Mouse (Mus musculus): ENCODE data around the gene Pgam5. TPM values are rescaled to one million over a fixed set of nuclear protein-coding genes. Genes with fewer than 3 reads are reported as not detected.
A peak's percentile ranks its signal among the peaks of the same experiment; 100 is the strongest.

Pgam5 gene
- 82.1 and 92.5 TPM in 2 replicates for polyA plus RNA-seq (2015; fragmentation: Nextera tagmentation; extraction: Ambion mirVana)

- under 1% methylated on average over 61 of the region's 66 CpGs for WGBS
- H3K9ac ChIP-seq: peak within 1 kb of the TSS; percentile 89
- peaks cover 11% of the 10 kb centered on the region for H3K4me1 ChIP-seq (replicated peaks)
- peak within 1 kb of the TSS; percentile 69 for H3K4me3 ChIP-seq
- peak; percentile 90 for ATAC-seq (ENCODE audit: low read depth)
- peak within 1 kb of the TSS; percentile 50 for H3K27ac ChIP-seq (replicated peaks)
- H3K36me3 ChIP-seq: peaks cover 32% of the 10 kb centered on the region
- H3K4me2 ChIP-seq: peak within 1 kb of the TSS; percentile 96
- no peaks in the 10 kb centered on the region for H3K27me3 ChIP-seq
- no peaks in the 10 kb centered on the region for H3K9me3 ChIP-seq
Observed at GRCm38 (mm10) chr5:110269141-110270101, at the start of gene Pgam5. Pgam5 (minus strand) TSS chr5:110269913.

- H3K27ac ChIP-seq (replicated peaks): no peak overlapping the region
- peaks cover 36% of the 10 kb centered on the region for H3K36me3 ChIP-seq
- no peak overlapping the region for H3K9ac ChIP-seq
- no peak for ATAC-seq (ENCODE audit: low read depth)
- WGBS: 96% methylated on average over 3 of the region's 3 CpGs
- no peak overlapping the region for H3K4me3 ChIP-seq
- H3K27me3 ChIP-seq: no peaks in the 10 kb centered on the region
- H3K4me2 ChIP-seq: no peak overlapping the region
- no peaks in the 10 kb centered on the region for H3K9me3 ChIP-seq
- H3K4me1 ChIP-seq (replicated peaks): no peaks in the 10 kb centered on the region
Observed at GRCm38 (mm10) chr5:110313127-110313526, 43.4 kb upstream of the Pgam5 start.

- Histone ChIP-seq H3K4me3 (no peak overlapping the region), H3K27me3 (no peaks in the 10 kb centered on the region), H3K4me2 (no peak overlapping the region), H3K9me3 (no peaks in the 10 kb centered on the region), H3K9ac (no peak overlapping the region), H3K4me1 (replicated peaks) (no peaks in the 10 kb centered on the region), H3K36me3 (peaks cover 46% of the 10 kb centered on the region), H3K27ac (replicated peaks) (no peak overlapping the region)
- whole genome bisulfite sequencing: 91% methylated on average over 7 of the region's 7 CpGs
- no peak for ATAC-seq (ENCODE audit: low read depth)
Observed at GRCm38 (mm10) chr5:110308861-110309260, 39.1 kb upstream of the Pgam5 start.

- Histone ChIP-seq H3K27me3 (no peaks in the 10 kb centered on the region), H3K4me2 (no peak overlapping the region), H3K9ac (no peak overlapping the region), H3K27ac (replicated peaks) (no peak overlapping the region), H3K9me3 (no peaks in the 10 kb centered on the region), H3K4me3 (no peak overlapping the region), H3K36me3 (peaks cover 52% of the 10 kb centered on the region), H3K4me1 (replicated peaks) (no peaks in the 10 kb centered on the region)
- ATAC-seq (ENCODE audit: low read depth): no peak
- WGBS: 96% methylated on average over 2 of the region's 2 CpGs
Observed at GRCm38 (mm10) chr5:110300591-110300990, 30.9 kb upstream of the Pgam5 start.

- Histone ChIP-seq H3K4me1 (replicated peaks) (no peaks in the 10 kb centered on the region), H3K9me3 (no peaks in the 10 kb centered on the region), H3K9ac (no peak overlapping the region), H3K4me3 (no peak overlapping the region), H3K27me3 (no peaks in the 10 kb centered on the region), H3K36me3 (peaks cover 58% of the 10 kb centered on the region), H3K27ac (replicated peaks) (no peak overlapping the region), H3K4me2 (no peak overlapping the region)
- 91% methylated on average over 1 of the region's 1 CpGs for WGBS
- ATAC-seq (ENCODE audit: low read depth): no peak
Observed at GRCm38 (mm10) chr5:110296637-110297036, 26.9 kb upstream of the Pgam5 start.

- Histone ChIP-seq H3K4me1 (replicated peaks) (peaks cover 8% of the 10 kb centered on the region; the same call in 1 of the 2 replicates), H3K27ac (replicated peaks) (no peak overlapping the region), H3K36me3 (peaks cover 36% of the 10 kb centered on the region), H3K27me3 (no peaks in the 10 kb centered on the region), H3K4me3 (no peak overlapping the region), H3K9me3 (no peaks in the 10 kb centered on the region), H3K9ac (no peak overlapping the region), H3K4me2 (no peak overlapping the region)
- 97% methylated on average over 1 of the region's 1 CpGs for WGBS
- no peak for ATAC-seq (ENCODE audit: low read depth)
Observed at GRCm38 (mm10) chr5:110291649-110292048, 21.9 kb upstream of the Pgam5 start.

GRCm38 (mm10) chr5:110287084-110287475, 17.4 kb upstream of the Pgam5 start:
- Histone ChIP-seq H3K36me3 (peaks cover 18% of the 10 kb centered on the region; the same call in 1 of the 2 replicates), H3K9me3 (no peaks in the 10 kb centered on the region), H3K9ac (peak overlapping the region; percentile 82; the same call in 1 of the 2 replicates), H3K4me3 (peak overlapping the region; percentile 76), H3K4me1 (replicated peaks) (peaks cover 17% of the 10 kb centered on the region), H3K27ac (replicated peaks) (no peak overlapping the region), H3K4me2 (peak overlapping the region; percentile 94), H3K27me3 (peaks cover 20% of the 10 kb centered on the region)
- WGBS: 73% methylated on average over 2 of the region's 2 CpGs
- ATAC-seq (ENCODE audit: low read depth): no peak

GRCm38 (mm10) chr5:110286446-110287083, 16.9 kb upstream of the Pgam5 start:
- H3K4me1 ChIP-seq (replicated peaks): peaks cover 17% of the 10 kb centered on the region
- no peak overlapping the region for H3K27ac ChIP-seq (replicated peaks)
- peak overlapping the region; percentile 94 for H3K4me2 ChIP-seq
- H3K9ac ChIP-seq: peak overlapping the region; percentile 82
- H3K4me3 ChIP-seq: peak overlapping the region; percentile 76
- H3K36me3 ChIP-seq: peaks cover 14% of the 10 kb centered on the region; the same call in 1 of the 2 replicates
- 2% methylated on average over 31 of the region's 31 CpGs for WGBS
- H3K27me3 ChIP-seq: peaks cover 20% of the 10 kb centered on the region
- ATAC-seq (ENCODE audit: low read depth): peak; percentile 79; the same call in 1 of the 2 replicates
- H3K9me3 ChIP-seq: no peaks in the 10 kb centered on the region

GRCm38 (mm10) chr5:110285770-110286445, 16.2 kb upstream of the Pgam5 start, which contains the start of the genes Pxmp2 and Pole:
Pxmp2 (minus strand) TSS chr5:110286186.
Pole (plus strand) TSS chr5:110286306.
- peak within 1 kb of the TSS; percentile 94 for H3K4me2 ChIP-seq
- H3K27ac ChIP-seq (replicated peaks): no peak within 1 kb of the TSS
- under 1% methylated on average over 58 of the region's 64 CpGs for WGBS
- peak within 1 kb of the TSS; percentile 82 for H3K9ac ChIP-seq
- H3K4me3 ChIP-seq: peak within 1 kb of the TSS; percentile 76
- H3K36me3 ChIP-seq: 0 out of 2 replicates have a peak, but pooled peaks cover 8% of the 10 kb centered on the region
- H3K4me1 ChIP-seq (replicated peaks): peaks cover 17% of the 10 kb centered on the region
- peak; percentile 98 for ATAC-seq (ENCODE audit: low read depth)
- H3K27me3 ChIP-seq: peaks cover 20% of the 10 kb centered on the region
- no peaks in the 10 kb centered on the region for H3K9me3 ChIP-seq

GRCm38 (mm10) chr5:110285156-110285555, 15.4 kb upstream of the Pgam5 start:
- H3K4me3 ChIP-seq: peak overlapping the region; percentile 76
- peak overlapping the region; percentile 94 for H3K4me2 ChIP-seq
- H3K4me1 ChIP-seq (replicated peaks): peaks cover 17% of the 10 kb centered on the region
- WGBS: 11% methylated on average over 15 of the region's 15 CpGs
- peaks cover 20% of the 10 kb centered on the region for H3K27me3 ChIP-seq
- 0 out of 2 replicates have a peak overlapping the region, but pooled peaks have one; percentile 82 for H3K9ac ChIP-seq
- 0 out of 2 replicates have a peak, but pooled peaks cover 6% of the 10 kb centered on the region for H3K36me3 ChIP-seq
- 0 out of 2 replicates have a peak, but pooled peaks have one; percentile 20 for ATAC-seq (ENCODE audit: low read depth)
- H3K9me3 ChIP-seq: no peaks in the 10 kb centered on the region
- no peak overlapping the region for H3K27ac ChIP-seq (replicated peaks)

GRCm38 (mm10) chr5:110284536-110284935, 14.8 kb upstream of the Pgam5 start:
- no peak overlapping the region for H3K9ac ChIP-seq
- no peak overlapping the region for H3K4me3 ChIP-seq
- no peak for ATAC-seq (ENCODE audit: low read depth)
- WGBS: 16% methylated on average over 4 of the region's 4 CpGs
- H3K36me3 ChIP-seq: 0 out of 2 replicates have a peak, but pooled peaks cover under 1% of the 10 kb centered on the region
- H3K9me3 ChIP-seq: no peaks in the 10 kb centered on the region
- H3K27me3 ChIP-seq: peaks cover 20% of the 10 kb centered on the region
- H3K4me2 ChIP-seq: no peak overlapping the region
- peaks cover 17% of the 10 kb centered on the region for H3K4me1 ChIP-seq (replicated peaks)
- H3K27ac ChIP-seq (replicated peaks): no peak overlapping the region

All from neural tube, embryonic 13.5 days (tissue).